Mouse (Mus musculus) limb, embryonic 11.5 days (tissue): ENCODE data around the gene Tldc1. TPM values are rescaled to one million over a fixed set of nuclear protein-coding genes. Genes with fewer than 3 reads are reported as not detected.

ENCODE experiments used
- ATAC-seq: fragments of 200-750 bp; cut with Nextera tagmentation; 2 replicates; pipeline ENCODE4 v1.8.0; 2017; ENCODE audit warnings: low read depth; ENCODE audit not compliant: insufficient number of reproducible peaks, low FRiP score, low TSS enrichment
- DNase-seq: peaks from one replicate; pipeline ENCODE4 v3.0.0-alpha.2; 2015; ENCODE audit warnings: low spot score
- H3K27ac ChIP-seq: fragments of 300-500 bp; sonication (generic); replicated peaks from 2 replicates; pipeline ENCODE4 v1.5.1; 2014; ENCODE audit warnings: low read depth, mild to moderate bottlenecking, low read length
- H3K27me3 ChIP-seq: fragments of 300-500 bp; sonication (generic); 2 replicates; pipeline ENCODE4 v1.6.1; 2014; ENCODE audit warnings: mild to moderate bottlenecking, low read length, mixed read lengths; ENCODE audit not compliant: control insufficient read depth, insufficient read depth
- H3K36me3 ChIP-seq: fragments of 300-500 bp; sonication (generic); 2 replicates; pipeline ENCODE4 v1.6.1; 2014; ENCODE audit warnings: mild to moderate bottlenecking, low read length, moderate library complexity, mixed read lengths; ENCODE audit not compliant: control insufficient read depth, insufficient read depth
- H3K4me1 ChIP-seq: fragments of 300-500 bp; sonication (generic); 2 replicates; pipeline ENCODE4 v1.6.1; 2014; ENCODE audit warnings: low read length, mixed read lengths; ENCODE audit not compliant: control insufficient read depth, insufficient read depth
- H3K4me2 ChIP-seq: fragments of 300-500 bp; sonication (generic); 2 replicates; pipeline ENCODE4 v1.6.1; 2014; ENCODE audit warnings: low read depth, mild to moderate bottlenecking, moderate library complexity; ENCODE audit not compliant: severe bottlenecking
- H3K4me3 ChIP-seq: fragments of 300-500 bp; sonication (generic); 2 replicates; pipeline ENCODE4 v1.5.1; 2014; ENCODE audit warnings: low read depth, low read length
- H3K9ac ChIP-seq: fragments of 300-500 bp; sonication (generic); 2 replicates; pipeline ENCODE4 v1.6.1; 2014; ENCODE audit warnings: mild to moderate bottlenecking, low read length
- H3K9me3 ChIP-seq: fragments of 300-500 bp; sonication (generic); 2 replicates; pipeline ENCODE4 v1.6.1; 2016; ENCODE audit warnings: low read length; ENCODE audit not compliant: control insufficient read depth
- WGBS: fragments of 180-500 bp; shearing (Covaris S2); extraction: QIAGEN DNeasy Blood & Tissue Kit; methylation state at CpG from one replicate; pipeline ENCODE4 v1.1.7; 2014; 5-methylcytosine and 5-hydroxymethylcytosine counted together
- polyA plus RNA-seq: library from polyadenylated mRNA; unstranded; fragments of >200 nt; fragmentation: Nextera tagmentation; extraction: Ambion mirVana; gene quantifications from 2 replicates; pipeline ENCODE4 v1.2.1, GENCODE M21; 2014

Gene Tldc1
- polyA plus RNA-seq, 1 experiment from 2014 or later: 7.0 TPM

GRCm38 (mm10) chr8:119784676-119785075 lies 6.5 kb upstream of the Tldc1 start:
- H3K36me3 ChIP-seq: no peaks in the 10 kb centered on the region
- no peak for ATAC-seq
- no peak overlapping the region for H3K4me2 ChIP-seq

GRCm38 (mm10) chr8:119784141-119784574 lies 5.9 kb upstream of the Tldc1 start:
- ATAC-seq: no peak
- no peak for DNase-seq
- Histone ChIP-seq H3K4me2 (no peak overlapping the region), H3K9ac (no peak overlapping the region), H3K27ac (no peak overlapping the region), H3K9me3 (no peaks in the 10 kb centered on the region), H3K4me1 (no peaks in the 10 kb centered on the region), H3K4me3 (no peak overlapping the region), H3K36me3 (no peaks in the 10 kb centered on the region), H3K27me3 (no peaks in the 10 kb centered on the region)
- WGBS: 46% methylated on average over 9 of the region's 9 CpGs

More at GRCm38 (mm10) chr8:119784676-119785075, 6.5 kb upstream of the Tldc1 start:
- 73% methylated on average over 7 of the region's 7 CpGs for WGBS
- no peak for DNase-seq
- Histone ChIP-seq H3K9me3 (no peaks in the 10 kb centered on the region), H3K27me3 (no peaks in the 10 kb centered on the region), H3K4me1 (no peaks in the 10 kb centered on the region), H3K9ac (no peak overlapping the region), H3K27ac (no peak overlapping the region), H3K4me3 (no peak overlapping the region)

- WGBS: 65% methylated on average over 6 of the region's 6 CpGs
- no peak overlapping the region for H3K4me3 ChIP-seq
- ATAC-seq (no peak), DNase-seq (no peak)
- no peak overlapping the region for H3K27ac ChIP-seq
- no peak overlapping the region for H3K9ac ChIP-seq
- H3K27me3 ChIP-seq: no peaks in the 10 kb centered on the region
- H3K4me2 ChIP-seq: no peak overlapping the region
- no peaks in the 10 kb centered on the region for H3K9me3 ChIP-seq
- peaks cover 2% of the 10 kb centered on the region for H3K4me1 ChIP-seq
- no peaks in the 10 kb centered on the region for H3K36me3 ChIP-seq
Measured at GRCm38 (mm10) chr8:119783579-119783978, 5.4 kb upstream of the Tldc1 start.

GRCm38 (mm10) chr8:119782715-119783114 lies 4.5 kb upstream of the Tldc1 start:
- Histone ChIP-seq H3K27me3 (no peaks in the 10 kb centered on the region), H3K27ac (no peak overlapping the region), H3K4me1 (peaks cover 5% of the 10 kb centered on the region), H3K4me2 (no peak overlapping the region), H3K36me3 (no peaks in the 10 kb centered on the region), H3K9ac (no peak overlapping the region), H3K9me3 (no peaks in the 10 kb centered on the region), H3K4me3 (no peak overlapping the region)
- DNase-seq: peak; percentile 82
- ATAC-seq: no peak
- WGBS: 7% methylated on average over 5 of the region's 5 CpGs

GRCm38 (mm10) chr8:119781086-119781840 lies 3.0 kb upstream of the Tldc1 start:
- Histone ChIP-seq H3K4me2 (no peak overlapping the region), H3K27me3 (no peaks in the 10 kb centered on the region), H3K27ac (no peak overlapping the region), H3K9ac (no peak overlapping the region), H3K9me3 (no peaks in the 10 kb centered on the region), H3K4me1 (peaks cover 11% of the 10 kb centered on the region), H3K36me3 (no peaks in the 10 kb centered on the region), H3K4me3 (no peak overlapping the region)
- ATAC-seq: no peak
- no peak for DNase-seq
- WGBS: 58% methylated on average over 4 of the region's 4 CpGs

- 76% methylated on average over 9 of the region's 9 CpGs for WGBS
- H3K4me2 ChIP-seq: no peak overlapping the region
- H3K4me1 ChIP-seq: peaks cover 11% of the 10 kb centered on the region
- no peaks in the 10 kb centered on the region for H3K27me3 ChIP-seq
- H3K27ac ChIP-seq: no peak overlapping the region
- no peak overlapping the region for H3K9ac ChIP-seq
- ATAC-seq (no peak), DNase-seq (no peak)
- no peak overlapping the region for H3K4me3 ChIP-seq
- H3K9me3 ChIP-seq: no peaks in the 10 kb centered on the region
- no peaks in the 10 kb centered on the region for H3K36me3 ChIP-seq
Measured at GRCm38 (mm10) chr8:119780402-119781049, 2.3 kb upstream of the Tldc1 start.

- Histone ChIP-seq H3K4me1 (peaks cover 11% of the 10 kb centered on the region), H3K36me3 (no peaks in the 10 kb centered on the region), H3K9ac (no peak overlapping the region), H3K9me3 (no peaks in the 10 kb centered on the region), H3K4me3 (no peak overlapping the region), H3K27ac (no peak overlapping the region), H3K4me2 (peak overlapping the region; percentile 34; the same call in 1 of the 2 replicates), H3K27me3 (no peaks in the 10 kb centered on the region)
- DNase-seq: peak; percentile 84
- ATAC-seq: no peak
- WGBS: 26% methylated on average over 14 of the region's 14 CpGs
Measured at GRCm38 (mm10) chr8:119779013-119779737, 959 bp upstream of the Tldc1 start.

GRCm38 (mm10) chr8:119777765-119778164 lies 451 bp downstream of the Tldc1 start:
- peak overlapping the region; percentile 81 for H3K4me2 ChIP-seq
- peak overlapping the region; percentile 51 for H3K4me3 ChIP-seq
- no peak for DNase-seq
- H3K9ac ChIP-seq: peak overlapping the region; percentile 70
- 27% methylated on average over 7 of the region's 7 CpGs for WGBS
- 0 out of 2 replicates have a peak overlapping the region, but pooled peaks have one; percentile 54 for H3K27ac ChIP-seq
- peaks cover 11% of the 10 kb centered on the region for H3K4me1 ChIP-seq
- no peak; the same call in 1 of the 2 replicates for ATAC-seq
- no peaks in the 10 kb centered on the region for H3K9me3 ChIP-seq
- H3K36me3 ChIP-seq: no peaks in the 10 kb centered on the region
- H3K27me3 ChIP-seq: no peaks in the 10 kb centered on the region
